Mouse (Mus musculus): ENCODE measurements around the gene Pfas.
"Not testable (repeated sequence)": the region's sequence is repeated elsewhere in the genome, so short reads cannot be mapped to it uniquely, and the experiment has no call there.

The Pfas gene

DNA sequence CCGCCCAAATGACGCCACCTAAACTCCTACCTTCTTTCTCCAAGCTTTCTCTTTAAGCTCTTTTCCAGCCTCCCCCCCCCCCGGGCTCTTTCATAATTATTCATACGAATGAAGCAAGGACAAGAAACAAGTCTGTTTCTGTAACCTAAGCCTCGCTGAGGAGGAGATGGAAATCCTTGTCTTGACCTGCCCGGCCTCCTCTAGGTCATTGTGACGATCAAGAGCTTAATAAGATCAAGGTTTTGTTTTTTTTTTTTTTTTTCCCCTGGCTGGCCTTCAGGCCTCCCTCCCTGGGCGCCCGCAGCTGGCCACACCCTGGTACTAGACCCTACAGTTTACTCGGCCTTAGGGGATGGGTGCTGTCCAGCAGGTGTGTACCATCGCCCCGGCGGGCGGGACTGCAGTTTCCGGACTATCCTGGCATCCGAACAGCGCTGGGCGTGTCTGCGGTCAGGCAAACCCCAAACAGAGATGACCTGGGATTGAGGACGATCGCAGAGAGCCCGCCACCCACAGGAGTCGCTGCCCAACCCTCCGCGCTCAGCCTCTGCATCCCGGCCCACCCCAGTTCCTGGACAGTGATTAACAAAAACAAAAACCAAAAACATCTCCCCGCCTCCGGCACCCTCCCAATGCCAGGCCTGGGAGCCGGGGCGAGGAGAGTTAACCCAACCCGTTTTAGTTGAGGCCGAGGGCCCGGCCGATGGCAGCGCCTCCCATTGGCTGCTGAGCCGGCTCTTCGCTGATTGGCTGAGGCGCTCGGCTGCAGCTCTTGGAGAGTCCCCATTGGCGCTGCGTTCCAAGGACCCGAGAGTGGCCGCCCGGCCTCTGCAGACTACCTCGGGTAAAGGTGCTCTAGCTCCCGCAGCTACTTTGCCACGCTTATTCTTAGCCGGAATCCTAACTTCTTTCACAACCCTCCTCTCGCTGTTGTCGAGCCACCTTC, 40.6 kb downstream of the Pfas start, which contains the start of gene Slc25a35:
Gene Slc25a35 (plus strand): TSS at position 795 of the 946 bp plus-strand sequence.
- DNase-seq: peak; percentile 90

DNA sequence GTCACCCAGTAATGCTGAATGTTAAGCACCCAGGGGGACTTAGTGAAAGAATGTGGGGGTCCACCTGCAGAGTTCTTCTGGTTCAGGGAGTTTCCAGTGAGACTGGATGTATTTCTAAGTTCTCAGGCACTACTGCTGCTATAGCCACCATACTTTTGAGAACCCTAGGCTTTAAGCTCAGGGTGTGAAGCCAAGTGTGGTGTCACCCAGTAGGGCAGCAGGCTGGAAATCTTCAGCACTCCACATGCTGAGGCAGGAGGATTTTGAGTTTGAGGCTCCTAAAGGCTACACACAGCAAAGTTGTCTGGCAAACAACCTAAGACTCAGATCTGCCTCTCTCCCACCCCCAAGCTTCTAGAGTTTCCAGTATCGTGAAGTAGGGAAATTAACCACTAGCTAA, 41.7 kb downstream of the Pfas start:
- DNase-seq: no peak

DNA sequence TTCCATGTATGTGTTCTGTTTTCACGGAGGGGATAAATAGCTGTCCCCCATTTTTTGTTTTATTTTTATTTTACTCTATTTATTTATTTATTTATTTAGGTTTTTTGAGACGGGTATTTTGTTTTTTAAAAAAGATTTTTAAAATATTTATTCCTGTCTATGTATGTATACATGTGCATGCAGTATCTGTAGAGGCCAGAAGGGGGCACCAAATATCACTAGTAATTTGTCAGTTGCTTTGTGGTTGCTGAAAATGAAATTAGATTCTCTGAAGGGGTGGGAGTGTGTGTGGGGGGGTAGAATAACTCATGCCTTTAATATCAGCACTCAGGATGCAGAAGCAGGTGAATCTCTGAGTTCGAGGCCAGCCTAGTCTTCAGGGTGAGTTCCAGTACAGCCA, 42.4 kb downstream of the Pfas start:
- peak; percentile 68 for DNase-seq

DNA sequence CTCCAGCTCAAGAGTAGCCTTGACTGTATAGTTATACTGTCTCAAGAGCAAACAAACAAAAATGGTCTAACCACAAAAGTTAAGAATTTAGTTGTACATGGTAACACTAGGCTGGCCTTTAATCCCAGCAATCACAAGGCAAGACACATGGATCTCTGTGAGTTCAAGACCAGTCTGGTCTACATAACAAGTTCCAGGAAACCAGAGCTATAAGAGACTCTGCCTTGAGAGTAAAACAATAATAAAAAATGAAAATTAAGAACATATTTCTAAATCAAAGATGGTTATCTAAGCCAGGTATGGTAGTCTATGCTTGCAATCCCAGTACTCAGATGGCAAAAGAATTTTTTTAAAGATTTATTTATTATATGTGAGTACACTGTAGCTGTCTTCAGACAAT, 43.2 kb downstream of the Pfas start:
- no peak for DNase-seq

DNA sequence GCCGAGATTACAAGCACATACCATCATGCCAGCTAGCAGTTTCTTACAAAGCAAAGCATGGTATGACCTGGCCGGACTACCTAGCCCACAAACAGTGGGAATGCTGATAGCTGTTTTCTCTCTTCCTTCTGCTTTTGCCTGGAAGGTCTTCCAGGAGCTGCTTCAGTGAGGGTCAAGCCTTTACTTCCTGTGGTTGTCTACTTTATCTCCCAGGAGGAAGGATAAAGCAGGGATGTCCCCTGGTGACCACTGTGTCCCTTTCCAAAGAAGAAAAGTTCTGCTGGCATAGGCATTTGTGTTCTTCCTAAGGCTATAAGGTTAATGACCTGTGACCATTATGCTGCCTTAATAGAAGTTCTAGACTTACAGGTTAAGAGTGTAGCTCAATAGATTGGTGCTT, 44.9 kb downstream of the Pfas start:
- DNase-seq: no peak

DNA sequence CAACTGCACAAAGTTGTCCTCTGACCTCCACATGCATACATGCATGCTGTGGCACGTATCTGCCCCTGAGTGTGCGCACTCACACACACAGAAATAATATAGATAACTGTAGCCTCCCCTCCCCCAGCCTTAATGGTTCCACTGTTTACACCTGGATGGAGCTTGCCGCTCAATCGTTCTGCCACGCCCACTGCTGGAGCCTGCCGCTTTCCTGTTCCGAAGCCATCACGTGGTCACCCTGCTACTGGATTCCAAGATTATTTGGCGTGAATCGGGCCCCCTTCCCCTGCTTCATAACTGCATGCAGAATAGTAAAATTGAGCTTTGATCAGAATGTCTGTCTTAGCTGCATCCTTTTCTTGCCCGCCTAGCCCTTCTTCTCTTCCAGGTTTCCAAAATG, 46.1 kb downstream of the Pfas start:
- not testable (repeated sequence) for DNase-seq

DNA sequence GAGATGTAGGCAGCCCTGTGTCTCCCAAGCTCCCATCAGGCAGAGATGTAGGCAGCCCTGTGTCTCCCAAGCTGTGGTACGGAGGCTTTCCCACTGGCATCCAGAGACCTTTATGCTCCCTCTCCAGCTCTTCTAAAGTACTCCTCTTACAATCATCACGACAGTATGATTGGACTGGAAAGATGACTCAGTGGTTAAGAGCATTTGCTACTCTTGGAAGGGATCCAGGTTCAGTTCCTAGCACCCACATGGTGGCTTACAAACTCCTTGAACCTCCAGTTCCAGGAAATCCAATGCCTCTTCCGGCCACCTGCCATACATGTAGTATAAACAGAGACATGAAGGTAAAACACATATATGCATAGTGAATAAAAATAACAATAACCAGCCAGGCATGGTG, 46.7 kb downstream of the Pfas start:
- DNase-seq: no peak

DNA sequence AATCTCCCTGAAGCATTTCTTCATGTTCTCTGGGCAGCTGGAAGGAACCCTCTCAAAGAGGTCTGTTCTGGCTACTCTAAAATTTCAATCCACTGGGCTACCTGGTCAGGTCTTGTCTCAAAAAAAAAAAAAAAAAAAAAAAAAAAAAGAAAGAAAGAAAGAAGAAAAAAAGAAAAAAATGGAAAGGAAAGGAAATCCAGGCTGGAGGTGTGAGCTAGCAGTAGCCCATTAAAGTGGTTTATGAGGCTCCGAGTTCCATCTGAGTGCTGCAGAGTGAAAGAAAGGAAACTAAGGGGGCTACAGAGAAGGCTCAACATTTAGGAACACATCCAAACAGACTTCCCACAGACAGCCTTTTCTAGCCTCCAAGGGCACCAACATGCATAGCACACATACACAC, 50.3 kb downstream of the Pfas start:
- DNase-seq: no peak

DNA sequence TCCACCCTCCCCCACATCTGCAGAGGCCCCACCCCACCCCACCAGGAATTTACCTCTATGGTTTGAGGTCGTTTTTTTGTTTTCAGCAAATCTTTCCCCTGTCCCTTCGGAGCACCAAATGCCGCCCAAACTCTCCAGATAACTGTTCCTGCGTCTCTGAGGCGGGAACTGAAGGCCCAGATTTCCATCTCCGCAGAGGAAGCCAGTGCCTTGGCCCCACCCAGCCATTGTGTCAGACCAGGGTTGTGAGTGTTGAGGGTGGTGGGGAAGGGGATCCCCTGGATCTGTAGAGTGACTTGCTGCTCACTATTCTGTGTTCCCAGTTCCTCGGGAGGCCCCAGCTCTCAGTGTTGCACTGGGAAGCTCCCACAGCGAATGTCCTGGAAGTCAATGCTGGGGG, 51.0 kb downstream of the Pfas start, which contains the start of gene Arhgef15:
Gene Arhgef15 (minus strand): TSS at position 173 of the 400 bp plus-strand sequence.
- DNase-seq: no peak

DNA sequence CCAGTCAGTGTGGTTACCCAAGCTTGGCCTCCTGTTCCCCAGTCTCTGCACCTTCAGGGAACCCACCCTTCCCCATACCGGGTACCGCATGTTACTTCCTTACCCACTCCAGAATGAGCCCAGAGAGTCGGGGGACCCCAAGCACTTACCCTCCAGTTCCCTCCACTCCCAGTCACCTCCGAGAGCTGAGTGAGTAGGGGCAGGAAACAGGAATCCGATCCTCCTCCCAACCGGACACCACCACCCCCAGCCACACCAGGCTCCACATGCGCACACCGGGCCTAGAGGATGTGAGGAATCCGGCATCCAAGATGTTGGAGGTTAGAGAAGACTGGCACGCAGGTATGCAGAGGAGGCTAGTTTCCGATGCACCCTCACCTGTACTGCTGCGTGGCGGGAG, 51.6 kb downstream of the Pfas start:
- no peak for DNase-seq

DNA sequence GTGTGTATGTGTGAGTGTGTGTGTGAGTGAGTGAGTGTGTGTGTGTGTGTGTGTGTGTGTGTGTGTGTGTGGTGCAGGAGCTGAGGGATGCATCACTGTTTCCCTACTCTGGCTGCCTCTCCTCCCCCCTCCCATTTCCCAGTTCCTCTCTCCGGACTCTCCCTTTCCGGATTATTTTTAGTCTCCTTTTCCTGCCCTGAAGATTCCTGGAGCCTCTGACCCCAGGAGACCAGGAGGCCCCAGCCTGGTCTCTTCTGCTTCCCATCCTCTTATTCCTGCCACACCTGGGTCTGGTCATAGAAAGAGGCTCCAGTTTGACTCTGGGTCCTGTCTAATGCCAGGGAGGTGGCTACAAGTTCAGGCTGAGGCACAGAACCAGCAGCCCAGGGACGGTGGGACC, 52.2 kb downstream of the Pfas start:
- no peak for DNase-seq

DNA sequence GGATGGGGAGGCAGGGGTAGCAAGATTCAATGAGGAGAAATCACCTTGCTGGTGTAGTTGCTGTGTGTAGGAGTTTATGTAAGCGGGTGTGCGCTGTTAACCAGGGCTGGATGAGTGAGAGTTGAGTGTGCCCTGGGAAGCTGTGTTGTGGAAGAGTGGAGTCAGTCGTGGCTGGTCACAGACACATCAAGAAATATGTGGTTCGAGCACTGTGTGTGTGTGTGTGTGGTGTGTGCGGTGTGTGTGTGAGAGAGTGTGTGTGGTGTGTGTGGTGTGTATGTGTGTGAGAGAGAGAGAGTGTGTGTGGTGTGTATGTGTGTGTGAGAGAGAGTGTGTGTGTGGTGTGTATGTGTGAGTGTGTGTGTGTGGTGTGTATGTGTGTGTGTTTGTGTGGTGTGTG, 52.8 kb downstream of the Pfas start:
- DNase-seq: no peak

DNA sequence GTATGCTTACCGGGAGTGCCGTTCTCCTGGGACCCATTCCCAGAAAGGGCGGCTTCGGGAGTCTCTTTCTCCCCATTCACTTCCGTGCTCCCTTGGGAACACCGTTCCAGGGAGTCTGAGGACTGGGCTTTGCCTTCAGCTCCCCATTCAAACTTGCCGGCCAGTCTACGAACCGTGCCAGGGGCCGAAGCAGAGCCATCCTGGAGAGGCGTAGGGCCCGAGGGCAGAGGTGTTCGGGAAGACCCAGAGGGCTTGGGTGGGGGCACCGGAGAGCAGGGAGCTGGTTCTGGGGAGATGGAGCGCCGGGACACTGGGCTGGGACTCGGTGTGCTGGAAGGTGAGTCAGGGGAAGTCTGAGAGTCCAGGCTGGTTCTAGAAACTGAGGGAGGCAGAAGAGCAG, 53.9 kb downstream of the Pfas start:
- DNase-seq: no peak

DNA sequence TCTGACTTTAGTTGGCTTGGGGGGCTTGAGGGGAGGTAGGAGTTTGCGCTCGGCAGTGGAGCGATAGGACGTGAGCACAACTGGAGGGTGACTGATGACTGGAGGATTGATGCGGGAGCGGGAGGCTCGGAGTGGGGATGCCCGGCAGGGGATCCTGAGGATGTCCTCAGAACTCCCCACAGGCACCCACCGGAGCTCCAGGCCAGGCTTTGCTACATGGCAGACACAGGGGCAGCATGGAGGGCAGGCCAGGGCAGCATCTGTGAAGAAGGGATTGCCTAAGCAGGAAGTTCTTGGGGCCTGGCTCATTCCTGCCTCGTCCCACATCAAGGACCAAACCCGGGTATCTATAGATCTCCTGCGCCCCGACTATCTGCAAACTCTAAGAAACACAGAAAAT, 54.4 kb downstream of the Pfas start:
- no peak for DNase-seq

DNA sequence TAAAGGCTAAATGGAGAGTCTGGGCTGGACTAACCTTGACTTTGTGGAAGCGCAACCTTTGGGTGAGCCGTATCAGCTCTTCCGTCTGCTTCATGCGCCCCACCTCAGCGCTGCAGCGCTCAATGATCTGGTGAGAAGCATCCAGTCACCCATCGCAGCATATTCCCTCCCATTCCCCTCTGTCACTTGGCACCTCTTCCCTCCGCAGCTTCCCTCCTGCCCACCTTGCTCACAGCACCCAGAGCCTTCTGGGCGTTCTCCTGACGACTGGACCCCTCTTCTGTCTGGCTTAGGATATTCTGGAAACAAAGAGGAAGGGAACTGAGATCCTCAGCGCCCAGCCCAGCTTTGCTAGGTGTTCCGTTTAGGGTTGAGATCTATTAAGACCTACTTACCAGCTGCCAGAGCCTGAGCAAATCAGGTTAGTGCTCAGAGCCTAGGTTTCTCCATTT, 60.7 kb downstream of the Pfas start:
- peak; percentile 42 for DNase-seq

DNA sequence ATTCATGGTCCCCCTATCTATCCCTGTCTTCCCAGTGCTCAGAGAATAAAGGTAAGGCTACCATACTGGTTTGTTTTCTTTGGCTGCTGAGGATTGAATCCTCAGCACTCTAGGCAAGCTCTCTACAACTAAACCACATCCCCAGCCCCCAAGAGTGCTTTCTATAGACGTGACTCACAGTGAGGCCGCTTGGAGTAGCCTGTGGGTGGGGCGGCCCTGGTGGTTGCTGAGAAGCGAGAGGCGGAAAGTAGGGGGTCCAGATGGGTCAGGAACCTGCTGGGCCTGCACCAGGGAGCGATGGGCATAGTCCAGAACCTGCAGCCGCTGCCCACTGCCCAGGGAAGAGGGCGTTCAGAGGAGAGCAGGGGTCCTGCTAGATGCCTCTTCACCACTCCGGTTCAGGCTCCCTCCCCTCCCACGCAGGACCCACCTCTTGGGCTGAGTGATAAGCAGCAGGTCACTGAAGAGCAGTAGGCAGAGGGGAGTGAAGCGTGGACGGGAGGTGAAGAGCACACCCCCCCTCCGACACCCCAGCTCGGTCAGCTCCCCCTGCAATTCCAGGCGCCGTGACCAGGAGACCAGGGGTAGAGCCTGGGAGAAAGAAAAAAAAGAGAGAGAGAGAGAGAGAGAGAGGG, 61.3 kb downstream of the Pfas start:
- DNase-seq: peak; percentile 57

DNA sequence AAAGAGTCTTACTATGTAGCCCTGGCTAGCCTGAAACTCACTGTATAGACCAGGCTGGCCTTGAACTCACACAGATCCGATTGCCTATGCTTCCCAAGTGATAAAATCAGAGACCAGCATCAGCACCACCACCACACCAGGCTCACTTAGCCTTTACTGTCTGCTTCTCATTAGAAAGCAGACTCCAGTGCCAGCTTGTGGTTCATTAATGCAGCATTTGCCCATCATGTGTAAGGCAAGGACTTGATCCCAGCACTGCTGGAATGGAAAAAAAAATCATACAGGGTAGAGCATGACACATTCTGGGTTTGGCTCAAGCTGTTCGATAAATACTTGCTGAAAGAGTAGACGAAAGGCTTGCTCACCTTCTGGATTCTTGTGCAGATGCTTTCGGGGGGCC, 62.3 kb downstream of the Pfas start:
- DNase-seq: no peak

DNA sequence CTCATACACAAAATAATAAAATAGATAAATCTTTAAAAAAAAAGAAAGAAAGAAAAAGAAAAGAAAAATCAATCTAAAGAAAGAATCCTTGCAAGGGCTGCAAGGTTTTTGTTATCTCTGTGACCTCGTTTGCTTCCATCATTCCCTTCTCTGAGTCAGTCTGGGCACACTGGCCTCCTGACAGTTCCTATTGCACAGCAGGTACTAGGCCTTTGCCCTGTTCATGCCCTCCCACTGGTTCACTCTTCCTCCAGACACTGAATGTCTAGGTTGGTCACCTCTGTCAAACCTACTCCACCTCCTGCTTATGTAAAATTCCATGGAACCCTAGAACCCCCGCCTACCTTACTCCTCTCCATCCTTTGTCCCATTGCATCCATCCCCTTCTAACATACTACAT, 63.0 kb downstream of the Pfas start:
- no peak for DNase-seq

DNA sequence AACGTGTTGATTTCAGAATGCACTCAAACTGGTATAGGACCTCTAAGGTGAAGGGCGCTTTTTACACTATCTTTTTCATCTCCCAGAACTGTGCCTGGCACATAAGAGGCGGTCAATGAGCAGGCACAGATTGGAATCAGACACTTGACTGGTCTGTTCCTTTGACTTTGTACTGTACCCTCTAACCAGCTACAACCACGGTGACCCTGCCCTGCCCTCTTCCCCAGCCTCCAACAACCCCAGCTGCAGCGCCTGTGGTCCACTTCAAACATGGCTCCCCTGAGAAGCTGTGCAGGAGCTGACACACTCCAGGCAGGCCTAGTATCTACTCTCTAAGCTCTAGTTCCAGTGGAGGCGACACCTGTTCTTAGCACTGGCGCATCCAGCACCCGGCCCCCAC, 65.5 kb downstream of the Pfas start:
- DNase-seq: no peak

DNA sequence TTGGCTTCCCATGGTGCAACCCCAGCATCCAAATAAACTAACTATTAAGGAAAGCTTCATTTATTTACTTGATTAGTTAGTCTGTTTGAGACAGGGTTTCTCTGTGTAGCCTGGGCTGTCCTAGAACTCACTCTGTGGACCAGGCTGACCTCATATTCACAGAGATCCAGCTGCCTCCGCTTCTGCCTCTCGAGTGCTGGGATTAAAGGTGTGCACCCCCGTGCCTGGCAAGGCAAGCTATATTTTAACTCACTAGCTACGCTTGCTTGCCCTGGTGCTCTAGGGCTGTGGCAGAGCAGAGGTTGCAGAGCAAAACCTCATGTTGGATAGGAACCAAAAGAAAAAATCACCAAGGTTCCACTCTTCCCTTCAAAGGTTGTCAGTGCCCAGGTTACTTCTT, 67.7 kb downstream of the Pfas start:
- no peak for DNase-seq

DNA sequence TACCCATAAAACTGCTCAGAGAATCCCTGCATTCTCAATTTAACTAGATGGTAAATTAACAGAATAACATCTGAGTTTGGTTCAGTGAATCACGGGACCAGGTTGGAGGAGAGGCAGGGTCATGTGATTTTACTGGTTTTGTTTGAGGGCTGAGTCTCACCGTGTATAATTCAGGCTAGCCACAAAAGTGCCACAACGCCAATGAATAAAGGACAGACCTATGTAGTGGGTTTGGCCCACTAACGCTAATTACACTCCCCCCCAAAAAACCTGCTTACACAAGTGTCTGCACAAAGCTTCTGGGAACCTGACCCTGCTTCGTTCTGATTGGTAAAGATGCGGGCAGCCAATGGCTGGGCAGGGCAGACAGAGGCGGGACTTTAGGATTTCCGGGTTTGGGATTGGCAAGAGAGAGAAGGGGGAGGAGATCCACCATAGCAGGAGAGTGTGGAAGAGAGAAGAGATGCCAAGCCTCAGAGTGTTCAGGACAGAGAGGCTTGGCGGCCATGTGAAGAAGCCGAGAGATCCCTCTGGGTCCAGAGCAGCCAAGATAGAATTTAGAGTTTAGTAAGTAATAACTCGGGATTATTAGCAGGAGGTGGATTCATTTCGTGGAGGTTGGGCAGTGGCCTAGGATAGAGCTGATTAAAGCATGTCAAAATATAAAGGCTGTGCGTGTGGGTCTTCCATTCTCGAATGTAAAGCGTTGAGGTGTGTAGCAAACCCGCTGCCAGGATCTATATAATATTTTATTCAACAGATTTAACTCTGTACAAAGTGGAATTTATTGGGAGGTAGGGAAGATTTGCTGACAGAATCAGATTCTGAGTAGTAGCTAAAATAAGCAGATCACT, 68.6 kb downstream of the Pfas start:
- peak; percentile 75 for DNase-seq

DNA sequence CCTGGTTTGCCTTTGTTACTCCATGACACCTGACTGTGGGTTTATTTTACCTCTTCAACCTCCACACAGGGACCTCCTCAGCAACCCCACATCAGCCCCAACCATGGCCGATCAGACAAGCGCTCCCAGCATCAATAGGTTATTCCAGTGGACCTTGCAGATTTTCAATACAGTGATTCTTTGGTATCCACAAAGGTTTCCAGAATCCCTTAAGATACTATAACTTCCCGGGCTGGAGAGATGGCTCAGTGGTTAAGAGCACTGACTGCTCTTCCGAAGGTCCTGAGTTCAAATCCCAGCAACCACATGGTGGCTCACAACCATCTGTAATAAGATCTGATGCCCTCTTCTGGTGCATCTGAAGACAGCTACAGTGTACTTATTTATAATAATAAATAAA, 71.3 kb downstream of the Pfas start:
- not testable (repeated sequence) for DNase-seq
